Mouse (Mus musculus) intestine, embryonic 14.5 days (tissue): Measurements from ENCODE around the gene Doxl2. TPM values are rescaled to one million over a fixed set of nuclear protein-coding genes. Genes with fewer than 3 reads are reported as not detected.
"Not testable (repeated sequence)": the region's sequence is repeated elsewhere in the genome, so short reads cannot be mapped to it uniquely, and the experiment has no call there.

Source experiments
- ATAC-seq: fragments of 200-750 bp; cut with Nextera tagmentation; replicated peaks from 2 replicates; pipeline ENCODE4 v1.8.0; 2017; ENCODE audit warnings: low read depth, moderate number of reproducible peaks, moderate TSS enrichment, moderate library complexity; ENCODE audit not compliant: low FRiP score, low TSS enrichment
- DNase-seq: peaks from one replicate; pipeline ENCODE4 v3.0.0-alpha.2; 2018; ENCODE audit warnings: low spot score
- H3K27ac ChIP-seq: fragments of 300-500 bp; sonication (generic); 2 replicates; pipeline ENCODE4 v1.5.1; 2014; ENCODE audit warnings: low read depth, mild to moderate bottlenecking, control low read depth
- H3K27me3 ChIP-seq: fragments of 300-500 bp; sonication (generic); replicated peaks from 2 replicates; pipeline ENCODE4 v1.6.1; 2014; ENCODE audit warnings: low read length, control low read depth; ENCODE audit not compliant: control insufficient read depth, insufficient read depth
- H3K36me3 ChIP-seq: fragments of 300-500 bp; sonication (generic); 2 replicates; pipeline ENCODE4 v1.6.1; 2014; ENCODE audit warnings: low read length, control low read depth; ENCODE audit not compliant: control insufficient read depth, insufficient read depth
- H3K4me1 ChIP-seq: fragments of 300-500 bp; sonication (generic); replicated peaks from 2 replicates; pipeline ENCODE4 v1.6.1; 2014; ENCODE audit warnings: low read length, control low read depth, mixed read lengths; ENCODE audit not compliant: control insufficient read depth, insufficient read depth
- H3K4me2 ChIP-seq: fragments of 300-500 bp; sonication (generic); 2 replicates; pipeline ENCODE4 v1.6.1; 2014; ENCODE audit warnings: low read length
- H3K4me3 ChIP-seq: fragments of 300-500 bp; sonication (generic); 2 replicates; pipeline ENCODE4 v1.5.1; 2014; ENCODE audit warnings: low read depth, low read length, control low read depth, mixed read lengths
- H3K9ac ChIP-seq: fragments of 300-500 bp; sonication (generic); 2 replicates; pipeline ENCODE4 v1.6.1; 2014; ENCODE audit warnings: mild to moderate bottlenecking, low read length
- H3K9me3 ChIP-seq: fragments of 300-500 bp; sonication (generic); 2 replicates; pipeline ENCODE4 v1.6.1; 2016; ENCODE audit warnings: low read length, control low read depth; ENCODE audit not compliant: control insufficient read depth
- WGBS: fragments of 180-500 bp; shearing (Covaris S2); extraction: QIAGEN DNeasy Blood & Tissue Kit; methylation state at CpG from one replicate; pipeline ENCODE4 v1.1.7; 2014; 5-methylcytosine and 5-hydroxymethylcytosine counted together
- polyA plus RNA-seq: library from polyadenylated mRNA; unstranded; fragments of >200 nt; fragmentation: Nextera tagmentation; extraction: Ambion mirVana; gene quantifications from 2 replicates; pipeline ENCODE4 v1.2.1, GENCODE M21; 2014

Doxl2 gene
- polyA plus RNA-seq, 1 experiment from 2014 or later = not detected

DNA sequence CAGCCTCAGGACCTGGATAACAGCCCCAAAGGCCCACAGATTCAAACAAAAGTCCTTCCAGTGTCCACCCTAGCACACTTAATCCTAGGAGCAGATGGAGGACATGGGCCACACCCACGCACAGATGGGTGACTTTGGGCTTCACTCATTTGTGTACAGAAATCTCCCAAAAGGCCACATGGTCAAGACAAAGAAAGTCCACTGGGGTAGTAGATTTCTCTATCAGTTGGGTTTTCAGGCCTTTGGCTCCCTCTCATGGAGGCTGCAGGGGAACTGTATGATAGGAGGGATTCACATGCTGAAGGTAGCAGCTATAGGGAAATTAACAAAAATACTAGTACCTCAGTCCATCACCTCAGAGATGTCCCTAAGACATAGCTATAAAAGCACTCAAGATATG lies 16.7 kb upstream of the Doxl2 start:
- no peak for DNase-seq
- H3K4me3 ChIP-seq = no peak overlapping the region
- H3K27ac ChIP-seq = no peak overlapping the region
- no peak for ATAC-seq
- no peaks in the 10 kb centered on the region for H3K27me3 ChIP-seq
- no peak overlapping the region for H3K4me2 ChIP-seq
- 65% methylated on average over 1 of the region's 1 CpGs for WGBS
- H3K4me1 ChIP-seq = no peaks in the 10 kb centered on the region
- no peak overlapping the region for H3K9ac ChIP-seq
- H3K9me3 ChIP-seq = no peaks in the 10 kb centered on the region
- no peaks in the 10 kb centered on the region for H3K36me3 ChIP-seq

DNA sequence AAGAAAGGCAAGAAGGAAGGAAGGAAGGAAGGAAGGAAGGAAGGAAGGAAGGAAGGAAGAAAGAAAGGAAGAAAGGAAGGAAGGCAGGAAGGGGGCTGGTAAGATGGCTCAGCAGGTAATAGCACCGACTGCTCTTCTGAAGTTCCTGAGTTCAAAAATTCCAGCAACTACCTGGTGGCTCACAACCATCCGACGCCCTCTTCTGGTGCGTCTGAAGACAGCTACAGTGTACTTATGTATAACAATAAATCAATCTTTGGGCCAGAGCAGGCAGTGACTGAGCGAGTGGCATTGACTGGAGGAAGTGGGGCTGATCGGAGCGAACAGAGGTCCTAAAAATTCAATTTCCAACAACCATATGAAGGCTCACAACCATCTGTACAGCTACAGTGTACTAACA lies 15.6 kb upstream of the Doxl2 start:
- not testable (repeated sequence) for H3K9me3 ChIP-seq, H3K27me3 ChIP-seq, H3K36me3 ChIP-seq, H3K9ac ChIP-seq, DNase-seq, H3K4me3 ChIP-seq, H3K4me2 ChIP-seq, H3K27ac ChIP-seq, ATAC-seq, H3K4me1 ChIP-seq
- WGBS = 25% methylated on average over 7 of the region's 7 CpGs

DNA sequence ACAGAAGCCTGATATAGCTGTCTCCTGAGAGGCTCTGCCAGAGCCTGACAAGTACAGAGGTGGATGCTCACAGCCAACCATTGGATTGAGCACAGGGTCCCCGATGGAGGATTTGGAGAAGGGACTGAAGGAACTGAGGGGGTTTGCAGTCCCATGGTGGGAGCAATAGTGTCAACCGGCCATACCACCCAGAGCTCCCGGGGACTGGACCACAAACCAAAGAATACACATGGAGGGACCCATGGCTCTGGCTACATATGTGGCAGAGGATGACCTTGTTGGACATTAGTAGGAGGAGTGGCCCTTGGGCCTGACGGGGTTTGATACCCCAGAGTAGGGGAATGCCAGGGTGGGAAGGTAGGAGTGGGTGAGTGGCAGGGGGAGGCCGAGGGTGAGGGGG lies 8.1 kb upstream of the Doxl2 start:
- H3K9ac ChIP-seq, H3K9me3 ChIP-seq, H3K36me3 ChIP-seq, ATAC-seq, H3K4me2 ChIP-seq, H3K27me3 ChIP-seq, H3K27ac ChIP-seq, H3K4me3 ChIP-seq, H3K4me1 ChIP-seq, DNase-seq: not testable (repeated sequence)
- 90% methylated on average over 5 of the region's 5 CpGs for WGBS

DNA sequence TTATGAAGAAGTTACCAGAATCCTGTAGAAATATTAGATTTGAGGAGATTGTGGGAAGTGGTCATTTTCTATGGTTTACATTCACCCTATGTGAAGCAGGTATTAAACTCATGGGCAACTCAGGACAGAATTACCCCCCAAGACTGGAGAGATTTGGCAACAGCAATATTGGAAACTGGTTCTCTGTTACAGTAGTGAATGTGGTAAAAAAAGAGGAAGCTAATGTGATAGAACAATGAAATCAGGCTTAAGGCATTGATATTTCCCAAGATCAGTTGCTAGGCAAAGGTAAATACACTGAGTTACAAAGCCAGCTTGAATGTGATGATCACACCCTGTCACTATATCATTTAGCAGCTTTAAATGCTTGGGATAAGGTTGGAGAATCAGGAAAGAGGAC lies 6.9 kb upstream of the Doxl2 start:
- DNase-seq (no peak), ATAC-seq (no peak)
- H3K36me3 ChIP-seq = no peaks in the 10 kb centered on the region
- no peak overlapping the region for H3K27ac ChIP-seq
- no peaks in the 10 kb centered on the region for H3K27me3 ChIP-seq
- H3K9me3 ChIP-seq = no peaks in the 10 kb centered on the region
- H3K4me3 ChIP-seq = no peak overlapping the region
- no peaks in the 10 kb centered on the region for H3K4me1 ChIP-seq
- H3K4me2 ChIP-seq = no peak overlapping the region
- H3K9ac ChIP-seq = no peak overlapping the region

DNA sequence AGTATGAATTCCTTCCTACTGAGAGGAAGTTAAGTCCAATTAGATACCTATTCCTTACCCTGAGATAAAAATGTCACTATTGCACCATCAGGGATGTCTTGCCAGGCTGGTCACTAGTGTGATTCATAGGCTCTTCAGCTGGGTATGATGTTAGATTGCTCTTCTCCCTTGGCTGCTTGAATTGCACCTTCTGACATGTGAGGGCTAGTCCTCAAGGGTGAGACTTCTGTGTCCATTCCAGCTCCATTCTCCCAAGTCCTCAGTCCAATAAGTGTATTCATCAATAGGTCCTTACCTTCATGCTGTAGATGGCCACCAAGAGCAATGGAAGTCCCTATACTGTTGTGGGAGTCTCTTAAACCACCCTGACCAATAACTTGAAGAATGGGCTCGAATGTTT lies 4.9 kb downstream of the Doxl2 start:
- H3K4me2 ChIP-seq = no peak overlapping the region
- H3K9ac ChIP-seq = no peak overlapping the region
- no peak overlapping the region for H3K27ac ChIP-seq
- H3K9me3 ChIP-seq = no peaks in the 10 kb centered on the region
- DNase-seq (no peak), ATAC-seq (no peak)
- H3K4me1 ChIP-seq = no peaks in the 10 kb centered on the region
- 68% methylated on average over 1 of the region's 1 CpGs for WGBS
- H3K4me3 ChIP-seq = no peak overlapping the region
- no peaks in the 10 kb centered on the region for H3K36me3 ChIP-seq
- H3K27me3 ChIP-seq = no peaks in the 10 kb centered on the region

DNA sequence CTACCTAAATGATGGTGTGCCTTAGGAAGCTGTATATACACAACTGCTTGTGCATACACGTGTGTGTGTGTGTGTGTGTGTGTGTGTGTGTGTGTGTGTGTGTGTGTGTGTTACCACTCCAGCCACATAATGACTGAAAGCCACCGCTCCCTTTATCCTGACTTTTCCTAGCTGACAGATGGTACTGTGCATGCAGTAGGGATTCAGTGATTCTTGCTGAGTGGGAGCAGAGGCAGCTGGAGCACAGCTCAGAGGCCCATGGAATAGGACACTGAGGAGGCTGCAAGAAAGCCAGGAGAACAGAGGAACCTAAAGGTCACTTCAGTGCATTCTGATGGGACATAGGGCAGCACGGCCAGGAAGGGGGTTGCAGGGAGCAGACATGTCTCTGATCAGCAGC lies 7.5 kb downstream of the Doxl2 start:
- Histone ChIP-seq H3K27me3 (no peaks in the 10 kb centered on the region), H3K27ac (no peak overlapping the region), H3K9ac (no peak overlapping the region), H3K9me3 (no peaks in the 10 kb centered on the region), H3K4me3 (no peak overlapping the region), H3K36me3 (no peaks in the 10 kb centered on the region), H3K4me1 (no peaks in the 10 kb centered on the region), H3K4me2 (no peak overlapping the region)
- no peak for ATAC-seq
- WGBS = 79% methylated on average over 3 of the region's 3 CpGs
- no peak for DNase-seq

DNA sequence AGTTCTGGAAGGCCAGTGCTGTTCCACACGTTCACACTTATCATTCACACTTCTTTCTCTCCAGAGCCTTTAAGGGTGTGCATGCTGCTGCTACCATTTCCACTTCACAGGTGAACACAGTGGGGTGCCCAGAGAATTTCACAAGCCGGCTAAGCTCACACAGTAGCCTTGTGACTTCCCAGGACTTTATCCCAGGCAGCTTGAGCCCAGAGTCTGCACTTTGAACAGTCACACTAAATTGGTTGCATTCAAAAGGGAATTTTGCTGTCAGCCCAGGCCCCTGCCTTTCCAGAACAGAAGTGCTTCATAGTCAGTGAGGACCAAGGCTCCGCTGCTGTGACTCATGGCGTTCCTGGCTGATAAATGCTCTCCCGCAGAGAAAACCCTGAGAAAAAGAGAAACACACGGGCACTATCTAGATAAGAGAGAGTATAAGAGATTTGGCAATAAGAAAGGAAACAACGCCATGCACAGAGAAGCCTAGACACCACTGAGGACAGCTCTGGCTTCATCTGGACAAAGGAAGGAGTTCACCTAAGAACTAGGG lies 11.8 kb downstream of the Doxl2 start, which contains the start of gene Svs1:
TSS of gene Svs1 (plus strand) at position 418 of the 547 bp plus-strand sequence.
- WGBS = 42% methylated on average over 7 of the region's 7 CpGs
- no peak for ATAC-seq
- no peaks in the 10 kb centered on the region for H3K9me3 ChIP-seq

DNA sequence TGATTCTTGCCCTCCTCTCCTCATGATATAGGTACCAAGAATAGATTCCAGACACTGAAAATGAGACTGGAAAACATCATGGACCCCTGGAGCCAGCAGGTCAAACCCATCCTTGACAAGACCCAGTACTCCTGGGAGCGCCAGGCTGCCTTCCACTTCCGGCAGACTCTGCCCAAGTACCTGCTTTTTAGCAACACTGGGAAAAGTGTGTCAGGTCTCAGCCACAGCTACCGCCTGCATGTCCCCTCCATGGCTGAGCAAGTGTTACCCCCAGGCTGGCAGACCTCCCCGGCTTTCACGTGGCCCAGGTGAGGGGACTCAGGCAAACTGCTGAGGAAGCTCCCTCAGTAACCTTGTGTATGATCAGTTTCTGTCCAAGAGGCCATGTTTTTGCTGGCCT lies 15.2 kb downstream of the Doxl2 start:
- Histone ChIP-seq H3K36me3 (no peaks in the 10 kb centered on the region), H3K27me3 (no peaks in the 10 kb centered on the region), H3K4me2 (no peak overlapping the region), H3K4me3 (no peak overlapping the region), H3K9ac (no peak overlapping the region), H3K9me3 (no peaks in the 10 kb centered on the region), H3K4me1 (no peaks in the 10 kb centered on the region), H3K27ac (no peak overlapping the region)
- DNase-seq = no peak
- whole genome bisulfite sequencing = 87% methylated on average over 5 of the region's 5 CpGs
- ATAC-seq = no peak

More for the DNA sequence above, 11.8 kb downstream of the Doxl2 start, which contains the start of gene Svs1:
- Histone ChIP-seq H3K27me3 (no peaks in the 10 kb centered on the region), H3K4me1 (no peaks in the 10 kb centered on the region), H3K36me3 (no peaks in the 10 kb centered on the region), H3K27ac (no peak within 1 kb of the TSS), H3K4me2 (no peak within 1 kb of the TSS), H3K9ac (no peak within 1 kb of the TSS), H3K4me3 (no peak within 1 kb of the TSS)
- no peak for DNase-seq

DNA sequence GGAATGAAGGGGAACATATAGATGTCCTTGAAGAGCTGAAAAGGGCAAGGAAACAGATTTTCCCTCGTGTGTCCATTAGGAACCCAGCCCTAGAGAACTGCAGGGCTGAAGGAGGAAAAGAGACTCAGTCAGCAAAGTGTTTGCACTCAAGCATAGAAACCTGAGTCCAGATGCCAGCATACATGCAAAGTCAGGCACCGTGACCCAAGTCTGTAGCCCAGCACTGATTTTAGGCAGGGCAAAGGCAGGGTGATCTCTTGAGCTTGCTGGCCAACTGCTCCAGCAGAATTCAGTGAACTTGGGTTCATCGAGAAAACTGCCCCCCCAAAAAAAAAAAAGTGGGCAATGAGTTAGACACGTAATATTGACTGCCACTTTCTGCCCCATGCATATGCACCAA lies 17.2 kb downstream of the Doxl2 start:
- no peaks in the 10 kb centered on the region for H3K36me3 ChIP-seq
- 84% methylated on average over 4 of the region's 4 CpGs for WGBS
- no peak overlapping the region for H3K4me2 ChIP-seq
- H3K9me3 ChIP-seq = no peaks in the 10 kb centered on the region
- ATAC-seq (no peak), DNase-seq (no peak)
- H3K9ac ChIP-seq = no peak overlapping the region
- no peak overlapping the region for H3K27ac ChIP-seq
- H3K27me3 ChIP-seq = no peaks in the 10 kb centered on the region
- H3K4me3 ChIP-seq = no peak overlapping the region
- no peaks in the 10 kb centered on the region for H3K4me1 ChIP-seq
